Mouse (Mus musculus): Measurements from ENCODE around the gene Qsox2.

Gene Qsox2

GRCm38 (mm10) chr2:26166890-26167289 is 70.4 kb downstream of the Qsox2 start:
- DNase-seq (ENCODE audit: low read depth, low spot score) = no peak
